Mouse (Mus musculus) C2C12 (cell line): ENCODE data around the gene Gpr63.

Experiments used
- CEBPB ChIP-seq: IDR thresholded peaks from one replicate; pipeline ENCODE4 v1.6.1; 2011; ENCODE audit warnings: low read depth, mild to moderate bottlenecking, control low read depth, moderate library complexity
- CTCF ChIP-seq: IDR thresholded peaks from one replicate; pipeline ENCODE4 v1.5.1; 2011; ENCODE audit not compliant: control insufficient read depth, insufficient read depth, insufficient read length
- MAX ChIP-seq: IDR thresholded peaks from one replicate; pipeline ENCODE4 v1.6.1; 2011; ENCODE audit warnings: mild to moderate bottlenecking, control low read depth
- MYOD1 ChIP-seq: IDR thresholded peaks from one replicate; pipeline ENCODE4 v1.6.1; 2011; ENCODE audit warnings: low read depth; ENCODE audit not compliant: control insufficient read depth, insufficient read length
- MYOG ChIP-seq: IDR thresholded peaks from one replicate; pipeline ENCODE4 v1.6.1; 2011; ENCODE audit not compliant: control insufficient read depth, insufficient read length; ENCODE audit errors: extremely low read depth

DNA sequence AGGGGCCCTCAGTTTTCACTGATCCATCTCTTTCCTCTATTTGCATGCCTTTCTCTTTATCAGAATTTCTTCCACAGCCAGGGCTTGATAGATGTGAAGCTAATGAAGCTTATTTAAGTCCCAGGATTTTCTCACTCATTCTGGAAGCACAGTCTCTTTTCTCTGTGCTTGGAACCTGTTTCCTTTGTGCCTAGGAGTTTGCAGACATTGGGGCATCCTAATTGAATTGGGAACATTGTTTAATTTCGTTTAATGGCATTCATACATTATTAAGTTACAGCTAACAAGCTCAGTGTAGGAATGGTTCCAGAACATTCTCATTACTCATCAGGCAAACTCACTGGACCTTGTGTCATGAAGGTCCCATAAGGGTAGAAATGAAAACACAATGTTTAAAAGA, 62.5 kb downstream of the Gpr63 start:
- TF ChIP-seq MAX (no peak), CTCF (no peak), CEBPB (no peak), MYOG (no peak), MYOD1 (no peak)
